Comparison of ENCODE assay signal across 10 mouse cellular contexts in genomic region chr2:33345956-33346355, GRCm38 (mm10). TPM values are rescaled to one million over a fixed set of nuclear protein-coding genes. Genes with fewer than 3 reads are reported as not detected.
A peak's percentile ranks its signal among the peaks of the same experiment; 100 is the strongest.
DNase-seq lines count a peak whose midpoint lies in the region; ATAC-seq lines count a peak whose summit lies in the region.
"Had no signal": no experiment of that assay in that cellular context is flagged by ENCODE, and none has a peak within 500 bp of the region (broad histone marks: within the 10 kb centered on the region; RNA-seq: fewer than 3 reads in every experiment).

No protein-coding gene starts in this region.

- H3K4me3 ChIP-seq in forebrain, embryonic 15.5 days, result no peak overlapping the region
- H3K4me3 ChIP-seq in neural tube, embryonic 15.5 days (replicated peaks), result no peak overlapping the region
- H3K4me3 ChIP-seq: limb, embryonic 13.5 days had no signal

- H3K36me3 ChIP-seq in forebrain, embryonic 15.5 days, result no peaks in the 10 kb centered on the region
- H3K36me3 ChIP-seq in neural tube, embryonic 15.5 days, result no peaks in the 10 kb centered on the region
- H3K36me3 ChIP-seq: limb, embryonic 13.5 days had no signal

- H3K4me1 ChIP-seq in forebrain, embryonic 15.5 days, result peaks cover 69% of the 10 kb centered on the region
- H3K4me1 ChIP-seq in neural tube, embryonic 15.5 days, result peaks cover 31% of the 10 kb centered on the region

- H3K9me3 ChIP-seq in forebrain, embryonic 15.5 days, result no peaks in the 10 kb centered on the region
- no peaks in the 10 kb centered on the region for H3K9me3 ChIP-seq in neural tube, embryonic 15.5 days (replicated peaks)
- H3K9me3 ChIP-seq: limb, embryonic 13.5 days had no signal

- 0 out of 2 replicates have a peak overlapping the region, but pooled peaks have one; percentile 32 for H3K9ac ChIP-seq in forebrain, embryonic 15.5 days (replicated peaks)
- no peak overlapping the region for H3K9ac ChIP-seq in neural tube, embryonic 15.5 days (replicated peaks)

- H3K27me3 ChIP-seq in forebrain, embryonic 15.5 days, result no peaks in the 10 kb centered on the region
- H3K27me3 ChIP-seq in neural tube, embryonic 15.5 days (replicated peaks), result no peaks in the 10 kb centered on the region
- H3K27me3 ChIP-seq: limb, embryonic 13.5 days had no signal

- H3K4me2 ChIP-seq in forebrain, embryonic 15.5 days (replicated peaks), result no peak overlapping the region
- H3K4me2 ChIP-seq in neural tube, embryonic 15.5 days, result no peak overlapping the region
- H3K4me2 ChIP-seq: limb, embryonic 13.5 days had no signal

- 53% methylated on average over 4 of the region's 4 CpGs for WGBS in forebrain, embryonic 15.5 days
- WGBS in neural tube, embryonic 15.5 days, result 76% methylated on average over 4 of the region's 4 CpGs

- peak overlapping the region; percentile 75 for H3K27ac ChIP-seq in forebrain, embryonic 15.5 days (replicated peaks)
- H3K27ac ChIP-seq in neural tube, embryonic 15.5 days (replicated peaks), result 0 out of 2 replicates have a peak overlapping the region, but pooled peaks have one; percentile 60
- H3K27ac ChIP-seq: limb, embryonic 13.5 days; macrophage had no signal

- peak; percentile 32 for ATAC-seq in frontal cortex, adult (ENCODE audit: low TSS enrichment)
- ATAC-seq in forebrain, embryonic 15.5 days (replicated peaks), result peak; percentile 45; the same call in 1 of the 2 replicates
- ATAC-seq in neural tube, embryonic 15.5 days (ENCODE audit: low FRiP score), result no peak

- no peak for DNase-seq in frontal cortex, postnatal 14 days (ENCODE audit: low spot score in 2 of 2)
- DNase-seq in lung, postnatal 36 days, result peak; percentile 16
- no peak for DNase-seq in lung, postnatal 14 days
- no peak for DNase-seq in ovary, postnatal 14 days (ENCODE audit: low spot score)
- no peak for DNase-seq in urinary bladder, postnatal 4 days (ENCODE audit: low spot score in 2 of 2)

RNA-seq across cellular contexts. Expression of gene Ralgps1, which starts 25.3 kb away (rescaled TPM):
- polyA plus RNA-seq in forebrain, embryonic 15.5 days (2015; fragmentation: Nextera tagmentation; extraction: Ambion mirVana), result 39.1 and 40.5 TPM in 2 replicates
- 31.6 and 34.9 TPM in 2 replicates for polyA plus RNA-seq in neural tube, embryonic 15.5 days (2015; fragmentation: Nextera tagmentation; extraction: Ambion mirVana)
